9 mouse cellular contexts compared by ENCODE assay signal in the genomic region with DNA sequence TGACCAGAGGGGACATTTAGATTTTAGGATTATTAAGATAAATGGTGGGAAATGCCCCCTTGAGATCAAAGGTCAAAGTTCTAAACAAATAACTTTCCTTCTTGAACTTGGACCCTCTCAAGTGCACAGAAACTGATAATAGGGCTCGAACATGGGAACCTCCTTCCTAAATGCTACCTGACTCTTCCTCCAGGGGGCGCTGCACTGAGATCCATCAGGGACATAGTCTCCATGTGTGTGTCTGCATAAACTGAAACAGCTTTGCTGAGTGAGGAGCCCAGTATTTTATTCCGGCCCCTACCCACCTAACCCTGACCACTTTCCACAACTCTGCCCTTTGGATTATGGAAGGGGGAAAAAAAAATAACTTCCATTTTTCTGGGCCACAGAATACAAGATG.
DNase-seq lines count a peak whose midpoint lies in the region; ATAC-seq and TF ChIP-seq lines count a peak whose summit lies in the region.
"Had no signal": no experiment of that assay in that cellular context is flagged by ENCODE, and none has a peak within 500 bp of the region (broad histone marks: within the 10 kb centered on the region; RNA-seq: fewer than 3 reads in every experiment).

No protein-coding gene starts in this region.

- H3K4me1 ChIP-seq in stomach, postnatal 0 days (replicated peaks; ENCODE audit: control insufficient read depth, insufficient read depth), result no peaks in the 10 kb centered on the region
- H3K4me1 ChIP-seq: neural tube, embryonic 12.5 days had no signal

- H3K9me3 ChIP-seq in stomach, postnatal 0 days (ENCODE audit: control insufficient read depth, low read length), result no peaks in the 10 kb centered on the region
- H3K9me3 ChIP-seq: neural tube, embryonic 12.5 days had no signal

- no peak for ATAC-seq in stomach, postnatal 0 days (ENCODE audit: low FRiP score, low TSS enrichment)

- peak; percentile 76 for TF ChIP-seq CTCF in stomach, postnatal 0 days (IDR thresholded peaks at IDR 0.05; ENCODE audit: low read depth)

- H3K27ac ChIP-seq in stomach, postnatal 0 days (replicated peaks), result no peak overlapping the region
- H3K27ac ChIP-seq: neural tube, embryonic 12.5 days had no signal

- DNase-seq in gastrocnemius, postnatal 10 days, result peak; percentile 49
- DNase-seq in gastrocnemius, postnatal 25 days, result no peak
- peak; percentile 13 for DNase-seq in right cerebral cortex, postnatal 4 days
- DNase-seq in right cerebral cortex, postnatal 36 days (ENCODE audit: low spot score in 2 of 2), result no peak
- DNase-seq in c-Kit-positive CD71-positive TER-119-positive erythroid progenitor cells, embryonic 14.5 days (ENCODE audit: low spot score), result peak; percentile 21
- no peak for DNase-seq in stomach, postnatal 0 days (ENCODE audit: low spot score)
- DNase-seq in layer of hippocampus, postnatal 36 days, result no peak
- no peak for DNase-seq in urinary bladder, adult 2 months (ENCODE audit: low spot score)

- H3K9ac ChIP-seq in stomach, postnatal 0 days (ENCODE audit: low read length), result no peak overlapping the region
- H3K9ac ChIP-seq: neural tube, embryonic 12.5 days had no signal

- H3K4me3 ChIP-seq in stomach, postnatal 0 days (ENCODE audit: low read depth, low read length), result no peak overlapping the region
- H3K4me3 ChIP-seq: neural tube, embryonic 12.5 days had no signal

- 53% methylated on average over 3 of the region's 3 CpGs for WGBS in stomach, postnatal 0 days

- TF ChIP-seq EP300 in stomach, postnatal 0 days (optimal IDR thresholded peaks at IDR 0.05), result no peak

- H3K36me3 ChIP-seq in stomach, postnatal 0 days (ENCODE audit: control insufficient read depth, insufficient read depth, low read length), result peaks cover 2% of the 10 kb centered on the region; the same call in 1 of the 2 replicates
- H3K36me3 ChIP-seq: neural tube, embryonic 12.5 days had no signal

- H3K27me3 ChIP-seq in stomach, postnatal 0 days (ENCODE audit: control insufficient read depth, insufficient read depth, low read length), result no peaks in the 10 kb centered on the region
- H3K27me3 ChIP-seq: neural tube, embryonic 12.5 days had no signal

- no peak overlapping the region for H3K4me2 ChIP-seq in stomach, postnatal 0 days (replicated peaks; ENCODE audit: low read depth)
- H3K4me2 ChIP-seq: neural tube, embryonic 12.5 days had no signal

Comparison
In these comparisons a context has a peak if more than half of its experiments do, and no peak if none do; other contexts are left out.
1. DNase-seq: peak in gastrocnemius, postnatal 10 days (single experiment), right cerebral cortex, postnatal 4 days (single experiment) and c-Kit-positive CD71-positive TER-119-positive erythroid progenitor cells, embryonic 14.5 days (single experiment); none in gastrocnemius, postnatal 25 days (single experiment), right cerebral cortex, postnatal 36 days (0 of 2), stomach, postnatal 0 days (single experiment), layer of hippocampus, postnatal 36 days (0 of 2) and urinary bladder, adult 2 months (single experiment).